Mouse (Mus musculus) hindbrain, postnatal 0 days (tissue): ENCODE data around the gene Junb. TPM values are rescaled to one million over a fixed set of nuclear protein-coding genes. Genes with fewer than 3 reads are reported as not detected.

Source experiments
- ATAC-seq: fragments of 200-750 bp; cut with Nextera tagmentation; 2 replicates; pipeline ENCODE4 v1.8.0; 2017; ENCODE audit warnings: mild to moderate bottlenecking, moderate TSS enrichment, moderate library complexity
- DNase-seq: peaks from one replicate; pipeline ENCODE4 v3.0.0-alpha.2; 2015; ENCODE audit warnings: low spot score
- H3K27ac ChIP-seq: fragments of 300-500 bp; sonication (generic); 2 replicates; pipeline ENCODE4 v1.5.1; 2014; ENCODE audit warnings: mild to moderate bottlenecking
- H3K27me3 ChIP-seq: fragments of 300-500 bp; sonication (generic); 2 replicates; pipeline ENCODE4 v1.6.1; 2014; ENCODE audit warnings: low read length, mixed read lengths; ENCODE audit not compliant: insufficient read depth
- H3K36me3 ChIP-seq: fragments of 300-500 bp; sonication (generic); 2 replicates; pipeline ENCODE4 v1.6.1; 2014; ENCODE audit warnings: low read length, mixed read lengths; ENCODE audit not compliant: insufficient read depth
- H3K4me1 ChIP-seq: fragments of 300-500 bp; sonication (generic); 2 replicates; pipeline ENCODE4 v1.6.1; 2014; ENCODE audit warnings: antibody characterized with exemption, low read length, mixed read lengths; ENCODE audit not compliant: insufficient read depth
- H3K4me2 ChIP-seq: fragments of 300-500 bp; sonication (generic); 2 replicates; pipeline ENCODE4 v1.6.1; 2014; ENCODE audit warnings: low read depth, mild to moderate bottlenecking, low read length, moderate library complexity, mixed read lengths
- H3K4me3 ChIP-seq: fragments of 300-500 bp; sonication (generic); 2 replicates; pipeline ENCODE4 v1.5.1; 2014; ENCODE audit warnings: low read length
- H3K9ac ChIP-seq: fragments of 300-500 bp; sonication (generic); replicated peaks from 2 replicates; pipeline ENCODE4 v1.6.1; 2014; ENCODE audit warnings: mild to moderate bottlenecking, low read length, moderate library complexity, mixed read lengths
- H3K9me3 ChIP-seq: fragments of 300-500 bp; sonication (generic); 2 replicates; pipeline ENCODE4 v1.6.1; 2016; ENCODE audit warnings: low read length, mixed read lengths
- CTCF ChIP-seq: IDR thresholded peaks from 2 replicates; pipeline ENCODE4 v1.5.1; 2016; ENCODE audit warnings: antibody characterized with exemption, control low read depth, low read depth
- WGBS: fragments of 180-500 bp; shearing (Covaris S2); extraction: QIAGEN DNeasy Blood & Tissue Kit; methylation state at CpG from one replicate; pipeline ENCODE4 v1.1.7; 2014; 5-methylcytosine and 5-hydroxymethylcytosine counted together
- polyA plus RNA-seq: library from polyadenylated mRNA; unstranded; fragments of >200 nt; fragmentation: Nextera tagmentation; extraction: Ambion mirVana; gene quantifications from 2 replicates; pipeline ENCODE4 v1.2.1, GENCODE M21; 2015
- total RNA-seq: library from RNA; depleted of rRNA; stranded (reverse); fragments of >200 nt; gene quantifications from 2 replicates; pipeline ENCODE4 v1.2.3, GENCODE M21; 2014

Gene Junb
- total and polyA plus RNA-seq, 2 experiments from 2014 or later: 7.9 to 17.8 TPM

- no peaks in the 10 kb centered on the region for H3K36me3 ChIP-seq
- 1% methylated on average over 26 of the region's 26 CpGs for WGBS
- peak overlapping the region; percentile 66 for H3K4me3 ChIP-seq
- peak overlapping the region; percentile 81; the same call in 1 of the 2 replicates for H3K27ac ChIP-seq
- H3K4me2 ChIP-seq: peak overlapping the region; percentile 72
- peak overlapping the region; percentile 80; the same call in 1 of the 2 replicates for H3K9ac ChIP-seq
- TF ChIP-seq CTCF: no peak
- peak; percentile 10; the same call in 1 of the 2 replicates for ATAC-seq
- H3K9me3 ChIP-seq: no peaks in the 10 kb centered on the region
- peak; percentile 83 for DNase-seq
- peaks cover 8% of the 10 kb centered on the region; the same call in 1 of the 2 replicates for H3K4me1 ChIP-seq
- peaks cover 9% of the 10 kb centered on the region; the same call in 1 of the 2 replicates for H3K27me3 ChIP-seq
Observed at GRCm38 (mm10) chr8:84944478-84945160, 33.9 kb downstream of the Junb start.

DNA sequence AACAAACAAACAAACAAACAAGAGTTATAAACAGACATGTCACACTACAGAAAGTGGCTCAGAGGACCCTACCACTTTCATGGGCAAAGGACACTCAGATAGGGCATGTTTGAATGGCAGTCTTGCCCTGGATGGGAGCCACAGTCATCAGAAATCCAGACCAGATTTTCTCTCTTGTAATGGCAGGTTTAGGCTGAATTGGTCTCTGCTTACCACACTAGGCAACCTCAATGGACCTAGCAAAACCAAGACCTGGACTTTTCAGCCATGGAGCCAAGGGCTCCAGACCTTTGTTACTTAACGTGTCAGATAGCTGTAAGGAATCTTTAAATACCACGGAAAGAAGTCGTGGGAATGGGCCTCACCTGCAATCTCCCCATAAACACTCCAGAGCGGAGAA, 34.8 kb downstream of the Junb start:
- Histone ChIP-seq H3K27ac (no peak overlapping the region), H3K4me3 (peak overlapping the region; percentile 66; the same call in 1 of the 2 replicates)
- 30% methylated on average over 4 of the region's 4 CpGs for WGBS

DNA sequence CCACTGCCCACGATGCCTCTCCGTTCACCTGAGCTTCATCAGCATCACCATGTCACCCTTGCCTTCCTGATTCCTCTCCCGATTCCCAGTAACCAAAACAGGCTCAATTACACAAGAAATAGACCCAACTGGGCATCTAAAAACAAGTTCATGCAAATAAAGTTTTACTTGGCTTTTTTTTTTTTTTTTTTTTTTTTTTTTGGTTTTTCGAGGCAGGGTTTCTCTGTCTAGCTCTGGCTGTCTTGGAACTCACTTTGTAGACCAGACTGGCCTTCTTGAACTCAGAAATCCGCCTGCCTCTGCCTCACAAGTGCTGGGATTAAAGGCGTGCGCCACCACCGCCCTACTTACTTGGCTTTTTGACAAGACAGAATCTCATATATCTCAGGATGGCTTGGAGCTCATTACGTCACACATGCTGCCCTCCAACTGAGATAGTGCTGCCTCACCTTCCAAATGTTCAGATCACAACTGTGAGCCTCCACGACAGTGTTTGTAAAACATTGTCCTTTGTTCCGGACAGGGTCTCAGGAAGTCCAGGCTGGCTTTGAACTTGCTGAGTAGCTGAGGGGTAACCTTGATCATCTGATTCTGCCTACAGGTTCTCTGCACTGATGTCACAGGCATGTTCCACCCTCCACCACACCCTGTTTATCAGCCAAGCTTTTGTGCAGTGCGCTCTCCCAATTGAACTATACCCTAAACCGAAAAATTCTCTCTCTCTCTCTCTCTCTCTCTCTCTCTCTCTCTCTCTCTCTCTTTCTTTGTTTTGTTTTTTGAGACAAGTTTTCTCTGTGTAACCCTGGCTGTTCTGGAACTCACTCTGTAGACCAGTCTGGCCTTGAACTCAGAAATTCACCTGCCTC, 40.7 kb downstream of the Junb start:
- H3K9me3 ChIP-seq: no peaks in the 10 kb centered on the region
- ATAC-seq: no peak
- no peak for DNase-seq
- TF ChIP-seq CTCF: no peak
- H3K27ac ChIP-seq: peak overlapping the region; percentile 95
- peaks cover 22% of the 10 kb centered on the region for H3K4me1 ChIP-seq
- H3K36me3 ChIP-seq: no peaks in the 10 kb centered on the region
- H3K27me3 ChIP-seq: no peaks in the 10 kb centered on the region
- WGBS: 55% methylated on average over 13 of the region's 13 CpGs
- H3K9ac ChIP-seq: peak overlapping the region; percentile 95
- H3K4me3 ChIP-seq: peak overlapping the region; percentile 84
- H3K4me2 ChIP-seq: peak overlapping the region; percentile 71

More for the DNA sequence above, 34.8 kb downstream of the Junb start:
- no peak for TF ChIP-seq CTCF
- Histone ChIP-seq H3K27me3 (peaks cover 9% of the 10 kb centered on the region; the same call in 1 of the 2 replicates), H3K9ac (no peak overlapping the region), H3K4me1 (peaks cover 8% of the 10 kb centered on the region; the same call in 1 of the 2 replicates), H3K36me3 (no peaks in the 10 kb centered on the region), H3K4me2 (peak overlapping the region; percentile 72; the same call in 1 of the 2 replicates), H3K9me3 (no peaks in the 10 kb centered on the region)
- DNase-seq: peak; percentile 58
- ATAC-seq: no peak

- Histone ChIP-seq H3K36me3 (no peaks in the 10 kb centered on the region), H3K4me2 (peak within 1 kb of the TSS; percentile 71), H3K27ac (peak within 1 kb of the TSS; percentile 95), H3K27me3 (no peaks in the 10 kb centered on the region), H3K9me3 (no peaks in the 10 kb centered on the region), H3K4me1 (peaks cover 22% of the 10 kb centered on the region), H3K4me3 (peak within 1 kb of the TSS; percentile 84), H3K9ac (peak within 1 kb of the TSS; percentile 95)
- DNase-seq (peak; percentile 90), ATAC-seq (peak; percentile 82)
- peak; percentile 43 for TF ChIP-seq CTCF
- 0% methylated on average over 38 of the region's 50 CpGs for WGBS
Observed at GRCm38 (mm10) chr8:84936962-84937546, 41.5 kb downstream of the Junb start, which contains the start of gene Mast1. Mast1 (minus strand) TSS chr8:84937359.

- Histone ChIP-seq H3K4me3 (peak overlapping the region; percentile 84), H3K4me2 (peak overlapping the region; percentile 71), H3K9ac (peak overlapping the region; percentile 95), H3K4me1 (peaks cover 22% of the 10 kb centered on the region), H3K36me3 (no peaks in the 10 kb centered on the region), H3K27me3 (no peaks in the 10 kb centered on the region), H3K9me3 (no peaks in the 10 kb centered on the region), H3K27ac (peak overlapping the region; percentile 95)
- WGBS: 11% methylated on average over 22 of the region's 23 CpGs
- ATAC-seq (peak; percentile 54), DNase-seq (peak; percentile 61)
- TF ChIP-seq CTCF: no peak
Observed at GRCm38 (mm10) chr8:84936041-84936961, 42.2 kb downstream of the Junb start.
